Mouse (Mus musculus): Measurements from ENCODE around the gene Timm17b. TPM values are rescaled to one million over a fixed set of nuclear protein-coding genes. Genes with fewer than 3 reads are reported as not detected.

The Timm17b gene
- total and polyA plus RNA-seq, 2 experiments from 2014 or later, result 43.4 to 141 TPM

DNA sequence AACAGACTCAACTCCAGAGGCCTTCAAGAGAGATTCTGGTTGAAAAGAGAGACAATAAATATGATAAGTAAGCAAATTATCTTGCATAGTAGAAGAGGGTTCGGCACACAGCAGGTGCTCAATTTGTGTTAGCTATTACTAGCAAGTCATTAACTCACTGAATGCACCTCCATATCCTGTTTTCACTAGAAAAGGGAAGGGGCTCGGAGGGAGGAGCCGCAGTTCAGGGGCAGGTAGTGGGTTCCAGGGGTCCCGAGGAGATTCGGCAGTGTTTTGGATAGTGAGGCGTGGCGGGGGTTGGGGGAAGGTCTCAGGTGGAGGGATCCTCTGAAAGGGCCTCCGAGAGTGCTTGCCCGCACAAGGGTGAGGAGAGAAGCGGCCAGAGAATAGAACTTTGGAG is 28.0 kb downstream of the Timm17b start:
- DNase-seq (ENCODE audit: low spot score) (no peak), ATAC-seq (ENCODE audit: low FRiP score) (no peak)
- Histone ChIP-seq H3K27ac (ENCODE audit: low read depth, low read length) (no peak overlapping the region), H3K36me3 (ENCODE audit: insufficient read depth, low read length) (peaks cover 7% of the 10 kb centered on the region), H3K4me2 (ENCODE audit: low read depth, low read length, poor library complexity, severe bottlenecking) (no peak overlapping the region), H3K9ac (replicated peaks; ENCODE audit: low read length, poor library complexity, severe bottlenecking) (no peak overlapping the region), H3K4me1 (ENCODE audit: insufficient read depth, low read length) (no peaks in the 10 kb centered on the region), H3K4me3 (ENCODE audit: low read depth, low read length) (no peak overlapping the region), H3K9me3 (ENCODE audit: low read length) (no peaks in the 10 kb centered on the region; the same call in 1 of the 2 replicates), H3K27me3 (ENCODE audit: insufficient read depth, low read length) (no peaks in the 10 kb centered on the region)
- no peak for TF ChIP-seq CTCF (IDR thresholded peaks at IDR 0.05)
- WGBS, result 36% methylated on average over 10 of the region's 10 CpGs

DNA sequence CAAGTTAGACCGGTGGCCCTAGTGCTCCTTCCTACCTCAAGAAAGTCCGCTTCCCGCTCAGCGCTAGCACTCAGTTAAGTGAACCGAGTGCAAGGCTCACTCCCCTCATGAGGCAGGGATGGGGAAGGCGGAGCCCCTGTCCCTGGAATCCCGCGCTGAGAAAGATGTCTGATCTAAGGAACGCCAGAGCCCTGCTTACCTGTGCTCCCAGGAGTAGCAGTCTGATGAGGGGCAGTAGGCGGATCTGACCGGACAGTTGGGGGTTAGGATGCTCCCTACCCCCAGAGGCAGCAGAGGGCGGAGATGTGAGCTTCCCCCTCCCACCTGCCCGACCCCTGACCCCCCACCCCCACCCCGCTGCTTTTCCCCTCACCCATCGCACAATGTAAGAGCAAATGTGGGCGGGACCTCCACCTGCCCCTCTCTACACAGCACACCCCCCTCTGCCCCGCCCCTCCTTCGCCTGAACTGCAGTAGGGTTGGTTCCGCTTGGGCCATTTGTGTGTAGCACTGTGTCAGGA is 29.2 kb downstream of the Timm17b start, which contains the start of gene Eras:
TSS of gene Eras (minus strand) at position 338 of the 521 bp plus-strand sequence.
- DNase-seq (ENCODE audit: low spot score) (no peak), ATAC-seq (ENCODE audit: low FRiP score) (no peak)
- Histone ChIP-seq H3K4me1 (ENCODE audit: insufficient read depth, low read length) (no peaks in the 10 kb centered on the region), H3K4me2 (ENCODE audit: low read depth, low read length, poor library complexity, severe bottlenecking) (no peak within 1 kb of the TSS), H3K9me3 (ENCODE audit: low read length) (no peaks in the 10 kb centered on the region; the same call in 1 of the 2 replicates), H3K27me3 (ENCODE audit: insufficient read depth, low read length) (no peaks in the 10 kb centered on the region), H3K36me3 (ENCODE audit: insufficient read depth, low read length) (peaks cover 8% of the 10 kb centered on the region), H3K27ac (ENCODE audit: low read depth, low read length) (no peak within 1 kb of the TSS), H3K9ac (replicated peaks; ENCODE audit: low read length, poor library complexity, severe bottlenecking) (no peak within 1 kb of the TSS), H3K4me3 (ENCODE audit: low read depth, low read length) (no peak within 1 kb of the TSS)
- TF ChIP-seq CTCF (IDR thresholded peaks at IDR 0.05), result no peak
- WGBS, result 25% methylated on average over 16 of the region's 19 CpGs

DNA sequence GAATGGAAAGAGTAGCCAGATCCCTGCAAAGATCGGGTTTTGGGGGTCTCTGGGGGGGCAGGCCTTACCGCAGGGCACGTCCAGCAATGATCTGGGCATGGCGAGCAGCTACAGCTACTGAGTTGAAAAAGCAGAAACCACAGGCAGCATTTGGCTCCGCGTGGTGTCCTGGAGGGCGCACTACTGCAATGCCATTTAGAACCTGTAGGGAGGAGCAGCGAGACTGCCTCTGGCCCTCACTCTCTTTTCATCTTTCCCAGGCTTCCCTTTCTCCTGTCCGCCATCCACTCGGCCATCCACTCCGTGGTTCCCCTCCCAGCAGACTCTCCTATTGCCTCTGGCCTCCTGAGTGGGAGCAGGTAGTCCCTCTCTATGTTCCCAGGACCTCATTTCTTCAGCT is 37.7 kb downstream of the Timm17b start:
- Histone ChIP-seq H3K4me3 (ENCODE audit: low read depth, low read length) (no peak overlapping the region), H3K27ac (ENCODE audit: low read depth, low read length) (no peak overlapping the region), H3K9ac (replicated peaks; ENCODE audit: low read length, poor library complexity, severe bottlenecking) (no peak overlapping the region), H3K27me3 (ENCODE audit: insufficient read depth, low read length) (no peaks in the 10 kb centered on the region), H3K4me2 (ENCODE audit: low read depth, low read length, poor library complexity, severe bottlenecking) (no peak overlapping the region), H3K4me1 (ENCODE audit: insufficient read depth, low read length) (no peaks in the 10 kb centered on the region), H3K9me3 (ENCODE audit: low read length) (no peaks in the 10 kb centered on the region), H3K36me3 (ENCODE audit: insufficient read depth, low read length) (peaks cover 13% of the 10 kb centered on the region; the same call in 1 of the 2 replicates)
- peak; percentile 36 for TF ChIP-seq CTCF (IDR thresholded peaks at IDR 0.05)
- DNase-seq (ENCODE audit: low spot score) (no peak), ATAC-seq (ENCODE audit: low FRiP score) (no peak)
- 60% methylated on average over 7 of the region's 11 CpGs for WGBS

DNA sequence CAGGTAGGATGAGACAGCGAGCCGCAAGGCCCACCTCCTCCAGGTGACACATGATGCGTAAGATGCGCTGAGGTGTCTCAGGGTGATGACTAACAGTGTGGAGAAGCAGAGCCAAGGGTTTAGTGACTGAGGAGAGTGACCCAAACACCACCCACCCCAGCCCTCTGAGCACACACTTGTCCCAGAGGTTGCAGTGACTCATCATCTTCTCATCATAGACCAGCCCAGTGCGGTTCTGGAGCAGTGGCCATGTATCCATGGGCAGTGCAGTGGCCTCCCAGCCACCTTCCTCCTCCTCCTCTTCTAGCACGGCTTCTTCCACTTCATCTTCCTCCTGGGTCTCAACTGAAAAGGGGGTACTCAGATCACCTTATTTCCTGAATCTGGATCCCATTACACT is 38.5 kb downstream of the Timm17b start:
- Histone ChIP-seq H3K4me1 (ENCODE audit: insufficient read depth, low read length) (no peaks in the 10 kb centered on the region), H3K27me3 (ENCODE audit: insufficient read depth, low read length) (no peaks in the 10 kb centered on the region), H3K9ac (replicated peaks; ENCODE audit: low read length, poor library complexity, severe bottlenecking) (no peak overlapping the region), H3K27ac (ENCODE audit: low read depth, low read length) (no peak overlapping the region), H3K4me3 (ENCODE audit: low read depth, low read length) (no peak overlapping the region), H3K9me3 (ENCODE audit: low read length) (no peaks in the 10 kb centered on the region), H3K4me2 (ENCODE audit: low read depth, low read length, poor library complexity, severe bottlenecking) (no peak overlapping the region), H3K36me3 (ENCODE audit: insufficient read depth, low read length) (peaks cover 11% of the 10 kb centered on the region; the same call in 1 of the 2 replicates)
- ATAC-seq (ENCODE audit: low FRiP score) (no peak), DNase-seq (ENCODE audit: low spot score) (no peak)
- TF ChIP-seq CTCF (IDR thresholded peaks at IDR 0.05), result no peak
- WGBS, result 97% methylated on average over 6 of the region's 6 CpGs

DNA sequence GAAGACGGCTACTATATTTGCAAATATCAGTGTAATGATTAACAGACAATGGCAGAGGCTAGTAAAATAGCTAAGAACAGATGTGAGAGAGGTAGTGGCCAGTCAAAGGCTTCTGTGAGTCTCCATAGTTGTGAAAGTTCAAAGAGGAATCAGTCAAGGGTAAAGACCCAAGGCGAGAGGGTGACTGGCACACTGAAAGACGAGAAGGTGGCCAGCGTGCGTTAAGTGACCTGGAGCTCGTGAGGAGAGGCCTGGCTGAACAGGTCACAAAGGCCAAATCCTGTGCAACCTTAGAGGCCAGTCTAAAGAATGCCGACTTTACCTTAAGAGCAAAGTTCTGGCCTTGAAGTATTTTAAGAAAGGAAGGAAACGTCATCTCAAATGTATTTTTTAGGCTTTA is 46.5 kb downstream of the Timm17b start:
- Histone ChIP-seq H3K4me1 (ENCODE audit: insufficient read depth, low read length) (no peaks in the 10 kb centered on the region), H3K36me3 (ENCODE audit: insufficient read depth, low read length) (0 out of 2 replicates have a peak, but pooled peaks cover 2% of the 10 kb centered on the region), H3K4me2 (ENCODE audit: low read depth, low read length, poor library complexity, severe bottlenecking) (no peak overlapping the region), H3K9me3 (ENCODE audit: low read length) (no peaks in the 10 kb centered on the region), H3K4me3 (ENCODE audit: low read depth, low read length) (no peak overlapping the region), H3K27me3 (ENCODE audit: insufficient read depth, low read length) (no peaks in the 10 kb centered on the region), H3K27ac (ENCODE audit: low read depth, low read length) (no peak overlapping the region), H3K9ac (replicated peaks; ENCODE audit: low read length, poor library complexity, severe bottlenecking) (no peak overlapping the region)
- ATAC-seq (ENCODE audit: low FRiP score) (no peak), DNase-seq (ENCODE audit: low spot score) (no peak)
- no peak for TF ChIP-seq CTCF (IDR thresholded peaks at IDR 0.05)
- WGBS, result 75% methylated on average over 8 of the region's 8 CpGs

DNA sequence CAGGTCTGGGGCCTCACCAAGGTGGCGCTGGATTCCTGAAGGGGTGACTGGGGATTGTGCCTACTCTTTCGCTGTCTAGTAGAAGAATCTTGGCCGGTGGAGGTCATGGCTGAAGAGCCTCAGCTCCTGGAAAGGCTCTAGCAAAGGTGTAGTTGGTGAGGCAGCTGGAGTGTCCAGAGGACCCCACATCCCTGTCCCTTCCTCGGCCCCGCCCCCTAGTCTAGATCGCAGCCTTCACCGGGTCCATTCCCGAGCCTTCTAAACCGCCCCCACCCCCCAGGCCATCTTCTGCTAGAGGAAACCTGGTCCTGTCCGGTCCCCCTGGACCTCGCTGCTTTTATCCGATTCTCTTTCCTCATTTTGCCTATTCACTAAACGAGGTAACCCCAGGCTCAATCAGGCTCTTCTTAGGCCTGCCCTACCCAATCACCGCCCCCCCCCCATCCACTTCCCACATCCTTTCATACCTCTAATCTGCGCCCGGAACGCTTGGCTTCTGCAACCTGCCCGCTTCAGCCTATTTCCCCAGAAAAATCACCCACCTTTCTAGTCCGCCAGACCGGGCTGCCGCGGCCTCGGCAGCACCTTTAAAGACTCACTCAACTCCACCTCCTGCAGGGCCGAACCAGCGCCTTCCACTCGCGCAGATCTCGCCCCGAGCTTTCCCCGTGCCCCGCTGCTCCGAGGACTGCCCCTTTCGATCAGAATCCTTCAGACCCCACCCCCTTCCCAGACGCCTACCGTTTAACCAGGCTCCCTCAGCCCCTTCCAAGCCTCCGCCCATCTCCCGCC is 48.1 kb downstream of the Timm17b start, which contains the start of gene Hdac6:
TSS of gene Hdac6 (minus strand) at position 782 of the 792 bp plus-strand sequence.
- Histone ChIP-seq H3K9ac (replicated peaks; ENCODE audit: low read length, poor library complexity, severe bottlenecking) (peak within 1 kb of the TSS; percentile 54), H3K4me3 (ENCODE audit: low read depth, low read length) (peak within 1 kb of the TSS; percentile 43), H3K4me2 (ENCODE audit: low read depth, low read length, poor library complexity, severe bottlenecking) (peak within 1 kb of the TSS; percentile 54), H3K4me1 (ENCODE audit: insufficient read depth, low read length) (no peaks in the 10 kb centered on the region), H3K9me3 (ENCODE audit: low read length) (no peaks in the 10 kb centered on the region), H3K36me3 (ENCODE audit: insufficient read depth, low read length) (0 out of 2 replicates have a peak, but pooled peaks cover 2% of the 10 kb centered on the region), H3K27me3 (ENCODE audit: insufficient read depth, low read length) (no peaks in the 10 kb centered on the region), H3K27ac (ENCODE audit: low read depth, low read length) (peak within 1 kb of the TSS; percentile 71)
- DNase-seq (ENCODE audit: low spot score) (peak; percentile 1), ATAC-seq (ENCODE audit: low FRiP score) (peak; percentile 35; the same call in 1 of the 2 replicates)
- 22% methylated on average over 36 of the region's 37 CpGs for WGBS
- no peak for TF ChIP-seq CTCF (IDR thresholded peaks at IDR 0.05)
